Mouse (Mus musculus): Measurements from ENCODE around the gene Gm10719. TPM values are rescaled to one million over a fixed set of nuclear protein-coding genes. Genes with fewer than 3 reads are reported as not detected.
A peak's percentile ranks its signal among the peaks of the same experiment; 100 is the strongest.
"Not testable (repeated sequence)": the region's sequence is repeated elsewhere in the genome, so short reads cannot be mapped to it uniquely, and the experiment has no call there.

Gm10719 gene
- polyA plus RNA-seq, 1 experiment from 2014 or later = 0.50 TPM

GRCm38 (mm10) chr9:3029276-3030000 lies 12.2 kb downstream of the Gm10719 start:
- not testable (repeated sequence) for H3K27ac ChIP-seq (replicated peaks); H3K27me3 ChIP-seq; H3K9ac ChIP-seq (replicated peaks); H3K4me3 ChIP-seq; H3K36me3 ChIP-seq; ATAC-seq (ENCODE audit: low FRiP score, low read depth); H3K4me1 ChIP-seq; H3K9me3 ChIP-seq; H3K4me2 ChIP-seq (replicated peaks)
- WGBS = 65% methylated on average over 14 of the region's 16 CpGs

GRCm38 (mm10) chr9:3030677-3031318 lies 13.6 kb downstream of the Gm10719 start:
- 0 out of 2 replicates have a peak, but pooled peaks have one; percentile 25 for ATAC-seq (ENCODE audit: low FRiP score, low read depth)
- H3K36me3 ChIP-seq; H3K4me3 ChIP-seq; H3K4me2 ChIP-seq (replicated peaks); H3K27ac ChIP-seq (replicated peaks); H3K9me3 ChIP-seq; H3K9ac ChIP-seq (replicated peaks); H3K27me3 ChIP-seq; H3K4me1 ChIP-seq: not testable (repeated sequence)
- WGBS = 64% methylated on average over 3 of the region's 10 CpGs

- H3K9me3 ChIP-seq; H3K27me3 ChIP-seq; ATAC-seq (ENCODE audit: low FRiP score, low read depth); H3K4me1 ChIP-seq; H3K9ac ChIP-seq (replicated peaks); H3K4me2 ChIP-seq (replicated peaks); H3K36me3 ChIP-seq; H3K27ac ChIP-seq (replicated peaks); H3K4me3 ChIP-seq: not testable (repeated sequence)
- 64% methylated on average over 1 of the region's 8 CpGs for WGBS
These were observed 17.1 kb downstream of the Gm10719 start, which contains the start of gene Gm17535 for GRCm38 (mm10) chr9:3034299-3034698. Gene Gm17535, plus strand, starts transcription at chr9:3034599.

GRCm38 (mm10) chr9:3036577-3036976 lies 19.4 kb downstream of the Gm10719 start, which contains the start of gene Gm10715:
Gene Gm10715, plus strand, starts transcription at chr9:3036877.
- not testable (repeated sequence) for H3K9me3 ChIP-seq; H3K27ac ChIP-seq (replicated peaks); H3K36me3 ChIP-seq; H3K27me3 ChIP-seq; H3K4me2 ChIP-seq (replicated peaks); ATAC-seq (ENCODE audit: low FRiP score, low read depth); H3K9ac ChIP-seq (replicated peaks); H3K4me3 ChIP-seq; H3K4me1 ChIP-seq
- WGBS = 77% methylated on average over 8 of the region's 8 CpGs

GRCm38 (mm10) chr9:3038161-3038560 lies 21.0 kb downstream of the Gm10719 start:
- H3K4me2 ChIP-seq (replicated peaks); H3K4me3 ChIP-seq; ATAC-seq (ENCODE audit: low FRiP score, low read depth); H3K27ac ChIP-seq (replicated peaks); H3K9me3 ChIP-seq; H3K9ac ChIP-seq (replicated peaks); H3K36me3 ChIP-seq; H3K27me3 ChIP-seq; H3K4me1 ChIP-seq: not testable (repeated sequence)
- 70% methylated on average over 4 of the region's 4 CpGs for WGBS

Small RNAs within 50 kb of the gene (microRNA-seq; reads per million reads assigned to microRNA genes)
- gene Mir101c = not detected

Other genes starting within 250 kb of the Gm10719 start
- gene Gm10722, start 16.5 kb upstream of the Gm10719 start, polyA plus RNA-seq (2016; fragmentation: Nextera tagmentation; extraction: Ambion mirVana) = not detected in 2 replicates
- gene Gm11168, start 14.1 kb upstream of the Gm10719 start, polyA plus RNA-seq (2016; fragmentation: Nextera tagmentation; extraction: Ambion mirVana) = 0.37 TPM in 1 of 2 replicates, not detected in the other
- 0.59 TPM in 1 of 2 replicates, not detected in the other for gene Gm10721, start 4.3 kb upstream of the Gm10719 start, polyA plus RNA-seq (2016; fragmentation: Nextera tagmentation; extraction: Ambion mirVana)
- gene Gm10720, start 1.8 kb upstream of the Gm10719 start, polyA plus RNA-seq (2016; fragmentation: Nextera tagmentation; extraction: Ambion mirVana) = not detected in 2 replicates
- 0.50 and 1.1 TPM in 2 replicates for gene Gm10718, start 6.1 kb downstream of the Gm10719 start, polyA plus RNA-seq (2016; fragmentation: Nextera tagmentation; extraction: Ambion mirVana)
- 1.3 and 1.5 TPM in 2 replicates for gene Gm10717, start 8.0 kb downstream of the Gm10719 start, polyA plus RNA-seq (2016; fragmentation: Nextera tagmentation; extraction: Ambion mirVana)
- not detected in 2 replicates for gene Gm17535, start 17.2 kb downstream of the Gm10719 start, polyA plus RNA-seq (2016; fragmentation: Nextera tagmentation; extraction: Ambion mirVana)
- gene Gm10715, start 19.5 kb downstream of the Gm10719 start, polyA plus RNA-seq (2016; fragmentation: Nextera tagmentation; extraction: Ambion mirVana) = not detected in 2 replicates

Measured in midbrain, embryonic 12.5 days (tissue).